Mouse (Mus musculus): ENCODE results near the gene Gmcl1. TPM values are rescaled to one million over a fixed set of nuclear protein-coding genes. Genes with fewer than 3 reads are reported as not detected.

The Gmcl1 gene
- polyA plus RNA-seq, 1 experiment from 2014 or later = 22.1 TPM

DNA sequence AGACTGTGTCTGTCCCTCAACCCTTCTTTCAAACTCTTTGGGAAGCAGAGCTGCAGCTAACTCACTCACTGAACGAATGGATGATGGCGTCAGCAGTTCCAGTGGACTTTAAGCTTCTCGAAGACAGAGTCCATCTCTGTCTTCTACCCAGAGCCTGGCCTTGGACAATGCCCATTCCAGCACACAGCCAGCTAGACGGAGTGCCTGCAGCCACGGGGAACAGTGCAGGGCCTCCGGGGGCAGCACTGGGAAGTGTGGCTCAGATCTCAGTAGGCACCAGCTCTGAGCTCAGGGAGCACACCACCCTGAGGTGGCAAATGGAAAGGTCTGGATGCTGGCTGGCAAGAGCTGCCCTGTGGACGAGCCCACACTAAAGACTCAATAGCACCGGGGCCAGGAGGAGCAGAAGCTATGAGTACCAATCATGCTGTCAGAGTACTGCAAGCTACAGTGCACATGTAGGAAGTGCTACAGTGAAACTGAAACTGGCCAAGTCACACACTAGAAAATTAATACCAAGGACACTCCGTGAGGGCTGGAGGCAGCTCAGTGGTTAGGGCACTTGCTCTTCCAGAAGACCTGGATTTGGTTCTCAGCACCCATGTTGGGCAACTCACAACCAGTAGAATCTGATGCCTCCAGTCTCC is 78.8 kb downstream of the Gmcl1 start:
- Histone ChIP-seq H3K4me1 (ENCODE audit: control insufficient read depth, insufficient read depth, low read length) (no peaks in the 10 kb centered on the region), H3K27ac (ENCODE audit: low read length) (peak overlapping the region; percentile 65), H3K4me3 (ENCODE audit: low read length) (no peak overlapping the region), H3K4me2 (ENCODE audit: low read depth, low read length) (no peak overlapping the region), H3K9me3 (ENCODE audit: control insufficient read depth, low read length) (no peaks in the 10 kb centered on the region), H3K27me3 (replicated peaks; ENCODE audit: control insufficient read depth, insufficient read depth, low read length) (no peaks in the 10 kb centered on the region), H3K36me3 (ENCODE audit: control insufficient read depth, insufficient read depth, low read length) (peaks cover 15% of the 10 kb centered on the region; the same call in 1 of the 2 replicates), H3K9ac (ENCODE audit: low read depth, low read length) (no peak overlapping the region)
- WGBS = 70% methylated on average over 9 of the region's 9 CpGs
- peak; percentile 93 for ATAC-seq

DNA sequence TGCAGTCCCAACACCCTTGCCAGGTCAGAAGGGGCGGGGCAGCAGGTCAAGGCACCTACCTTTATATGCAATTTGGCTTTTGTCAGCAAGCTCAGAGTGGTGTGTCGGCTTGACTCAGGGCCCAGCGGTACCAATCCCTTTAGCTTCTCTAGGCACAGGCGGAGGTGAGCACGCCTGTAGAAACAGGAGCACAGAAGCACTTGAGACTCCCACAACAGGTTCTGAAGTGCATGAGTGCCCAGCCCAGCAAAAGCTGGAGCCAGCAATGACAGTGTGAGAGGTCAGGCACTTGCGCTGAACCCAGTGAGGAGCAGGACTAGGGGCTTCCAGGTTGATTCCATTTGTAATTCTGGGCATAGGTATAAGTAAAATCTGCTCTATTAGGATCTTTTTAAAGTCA is 80.2 kb downstream of the Gmcl1 start:
- WGBS = 90% methylated on average over 6 of the region's 6 CpGs
- ATAC-seq = no peak
- H3K4me3 ChIP-seq (ENCODE audit: low read length) = no peak overlapping the region

DNA sequence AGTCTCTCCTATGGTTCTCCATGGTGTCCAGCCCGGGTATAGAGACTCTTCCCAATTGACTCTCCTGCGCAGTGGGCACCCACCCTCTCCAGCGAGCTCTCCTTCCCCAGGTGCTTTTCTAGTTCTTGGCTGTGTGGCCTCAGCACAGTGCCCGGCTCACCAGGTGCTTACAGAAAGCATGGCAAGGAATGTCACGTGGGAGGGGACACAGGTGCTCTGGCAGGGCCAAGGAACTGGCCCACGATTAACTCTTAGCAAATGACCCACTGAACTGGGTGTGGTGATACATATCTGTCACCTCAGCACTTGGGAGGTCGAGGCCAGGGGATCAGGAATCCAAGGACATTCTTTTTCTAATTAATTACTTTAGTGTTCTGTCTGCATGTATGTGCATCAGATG is 87.0 kb downstream of the Gmcl1 start:
- WGBS = 66% methylated on average over 7 of the region's 7 CpGs

More for the DNA sequence above, 80.2 kb downstream of the Gmcl1 start:
- Histone ChIP-seq H3K9me3 (ENCODE audit: control insufficient read depth, low read length) (no peaks in the 10 kb centered on the region), H3K4me2 (ENCODE audit: low read depth, low read length) (no peak overlapping the region), H3K36me3 (ENCODE audit: control insufficient read depth, insufficient read depth, low read length) (peaks cover 15% of the 10 kb centered on the region; the same call in 1 of the 2 replicates), H3K4me1 (ENCODE audit: control insufficient read depth, insufficient read depth, low read length) (no peaks in the 10 kb centered on the region), H3K9ac (ENCODE audit: low read depth, low read length) (no peak overlapping the region), H3K27me3 (replicated peaks; ENCODE audit: control insufficient read depth, insufficient read depth, low read length) (no peaks in the 10 kb centered on the region), H3K27ac (ENCODE audit: low read length) (no peak overlapping the region)

DNA sequence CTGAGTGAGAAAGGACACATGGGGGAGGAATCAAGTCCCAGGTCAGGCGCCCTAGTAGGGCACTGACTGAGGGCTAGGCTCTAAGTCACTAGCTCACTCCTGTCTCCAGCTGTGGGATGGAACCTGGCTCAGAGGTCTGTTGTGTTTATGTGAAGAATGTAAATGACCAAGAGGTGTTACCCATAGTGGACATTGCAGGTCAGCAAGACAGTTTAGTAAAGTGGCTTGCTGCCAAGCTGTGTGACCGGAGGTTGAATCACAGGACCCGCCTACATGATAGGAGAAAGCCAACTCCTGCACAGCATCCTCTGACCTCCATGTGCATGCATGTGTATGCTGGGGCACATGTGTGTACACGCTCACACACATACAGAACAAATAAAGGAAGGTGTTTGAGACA is 87.6 kb downstream of the Gmcl1 start:
- no peak overlapping the region for H3K9ac ChIP-seq (ENCODE audit: low read depth, low read length)
- peaks cover 15% of the 10 kb centered on the region for H3K4me1 ChIP-seq (ENCODE audit: control insufficient read depth, insufficient read depth, low read length)
- no peak overlapping the region for H3K4me3 ChIP-seq (ENCODE audit: low read length)
- no peaks in the 10 kb centered on the region for H3K27me3 ChIP-seq (replicated peaks; ENCODE audit: control insufficient read depth, insufficient read depth, low read length)
- H3K4me2 ChIP-seq (ENCODE audit: low read depth, low read length) = no peak overlapping the region
- WGBS = 73% methylated on average over 4 of the region's 4 CpGs
- ATAC-seq = no peak
- H3K36me3 ChIP-seq (ENCODE audit: control insufficient read depth, insufficient read depth, low read length) = no peaks in the 10 kb centered on the region
- H3K9me3 ChIP-seq (ENCODE audit: control insufficient read depth, low read length) = no peaks in the 10 kb centered on the region
- H3K27ac ChIP-seq (ENCODE audit: low read length) = no peak overlapping the region

More for the DNA sequence above, 87.0 kb downstream of the Gmcl1 start:
- peaks cover 13% of the 10 kb centered on the region for H3K4me1 ChIP-seq (ENCODE audit: control insufficient read depth, insufficient read depth, low read length)
- no peak overlapping the region for H3K27ac ChIP-seq (ENCODE audit: low read length)
- no peaks in the 10 kb centered on the region for H3K9me3 ChIP-seq (ENCODE audit: control insufficient read depth, low read length)
- H3K36me3 ChIP-seq (ENCODE audit: control insufficient read depth, insufficient read depth, low read length) = peaks cover 4% of the 10 kb centered on the region; the same call in 1 of the 2 replicates
- no peak overlapping the region for H3K4me2 ChIP-seq (ENCODE audit: low read depth, low read length)
- no peak overlapping the region for H3K9ac ChIP-seq (ENCODE audit: low read depth, low read length)
- peak; percentile 64 for ATAC-seq
- no peak overlapping the region for H3K4me3 ChIP-seq (ENCODE audit: low read length)
- no peaks in the 10 kb centered on the region for H3K27me3 ChIP-seq (replicated peaks; ENCODE audit: control insufficient read depth, insufficient read depth, low read length)

DNA sequence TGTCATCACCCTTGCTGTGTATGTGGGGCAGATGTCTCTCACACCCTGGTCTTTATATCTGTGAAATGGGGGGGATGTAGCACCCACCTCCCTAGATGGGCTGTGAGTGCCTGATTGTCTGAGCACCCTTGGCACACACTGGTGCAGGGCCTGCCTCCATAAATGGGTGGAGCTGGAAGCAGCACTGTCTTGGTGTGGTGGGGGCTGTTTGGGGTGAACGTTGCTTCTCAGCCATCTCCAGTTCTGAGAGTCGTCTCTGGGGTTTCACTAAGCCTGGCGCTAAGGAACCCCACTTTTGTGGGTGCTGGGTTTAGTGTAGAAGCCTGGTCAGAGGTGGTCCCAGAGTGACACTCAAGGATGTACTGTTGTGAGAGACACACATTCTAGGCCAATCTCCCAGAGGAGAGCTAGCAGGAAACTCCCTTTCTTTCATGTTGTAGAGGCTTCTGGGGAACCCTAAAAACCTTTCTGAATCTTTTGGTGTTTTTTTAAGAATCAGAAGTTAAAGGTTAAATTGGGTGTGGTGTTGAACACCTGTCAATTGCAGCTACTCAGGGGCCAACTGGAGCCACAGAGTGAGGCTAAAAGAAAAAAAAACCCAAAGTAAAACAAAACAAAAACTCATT is 88.3 kb downstream of the Gmcl1 start:
- Histone ChIP-seq H3K27me3 (replicated peaks; ENCODE audit: control insufficient read depth, insufficient read depth, low read length) (no peaks in the 10 kb centered on the region), H3K4me1 (ENCODE audit: control insufficient read depth, insufficient read depth, low read length) (peaks cover 15% of the 10 kb centered on the region), H3K4me3 (ENCODE audit: low read length) (no peak overlapping the region), H3K9me3 (ENCODE audit: control insufficient read depth, low read length) (no peaks in the 10 kb centered on the region), H3K4me2 (ENCODE audit: low read depth, low read length) (no peak overlapping the region), H3K36me3 (ENCODE audit: control insufficient read depth, insufficient read depth, low read length) (no peaks in the 10 kb centered on the region), H3K9ac (ENCODE audit: low read depth, low read length) (no peak overlapping the region), H3K27ac (ENCODE audit: low read length) (no peak overlapping the region)
- 75% methylated on average over 3 of the region's 3 CpGs for WGBS
- no peak for ATAC-seq

Other genes starting within 250 kb of the Gmcl1 start
- gene Pcbp1, start 207.1 kb downstream of the Gmcl1 start, polyA plus RNA-seq (2015; fragmentation: Nextera tagmentation; extraction: Ambion mirVana) = 173 and 183 TPM in 2 replicates
- gene Asprv1, start 105.2 kb downstream of the Gmcl1 start, polyA plus RNA-seq (2015; fragmentation: Nextera tagmentation; extraction: Ambion mirVana) = 0.73 and 1.1 TPM in 2 replicates
- 15.0 and 19.7 TPM in 2 replicates for gene Mxd1, start 64.2 kb downstream of the Gmcl1 start, polyA plus RNA-seq (2015; fragmentation: Nextera tagmentation; extraction: Ambion mirVana)
- 85.1 and 85.3 TPM in 2 replicates for gene Snrnp27, start 48.9 kb downstream of the Gmcl1 start, polyA plus RNA-seq (2015; fragmentation: Nextera tagmentation; extraction: Ambion mirVana)
- 538 and 653 TPM in 2 replicates for gene Anxa4, start 60.2 kb upstream of the Gmcl1 start, polyA plus RNA-seq (2015; fragmentation: Nextera tagmentation; extraction: Ambion mirVana)
- 7.0 and 8.9 TPM in 2 replicates for gene Aak1, start 116.1 kb upstream of the Gmcl1 start, polyA plus RNA-seq (2015; fragmentation: Nextera tagmentation; extraction: Ambion mirVana)